Mouse (Mus musculus) thymus, adult 2 months (tissue): ENCODE results near the gene Frs3.

Experiments used
- CTCF ChIP-seq: fragments of 200-500 bp; IDR thresholded peaks from 2 replicates; pipeline ENCODE4 v1.5.1; 2012; ENCODE audit warnings: mild to moderate bottlenecking, control low read depth, low read length, moderate library complexity, borderline replicate concordance; ENCODE audit not compliant: control insufficient read depth, poor library complexity, insufficient read depth; ENCODE audit errors: extremely low read depth
- POLR2A ChIP-seq: fragments of 200-500 bp; IDR thresholded peaks from 2 replicates; pipeline ENCODE4 v1.6.1; 2012; ENCODE audit warnings: mild to moderate bottlenecking, low read length, control low read depth, moderate library complexity; ENCODE audit not compliant: control insufficient read depth, poor library complexity, insufficient read depth; ENCODE audit errors: extremely low read depth

DNA sequence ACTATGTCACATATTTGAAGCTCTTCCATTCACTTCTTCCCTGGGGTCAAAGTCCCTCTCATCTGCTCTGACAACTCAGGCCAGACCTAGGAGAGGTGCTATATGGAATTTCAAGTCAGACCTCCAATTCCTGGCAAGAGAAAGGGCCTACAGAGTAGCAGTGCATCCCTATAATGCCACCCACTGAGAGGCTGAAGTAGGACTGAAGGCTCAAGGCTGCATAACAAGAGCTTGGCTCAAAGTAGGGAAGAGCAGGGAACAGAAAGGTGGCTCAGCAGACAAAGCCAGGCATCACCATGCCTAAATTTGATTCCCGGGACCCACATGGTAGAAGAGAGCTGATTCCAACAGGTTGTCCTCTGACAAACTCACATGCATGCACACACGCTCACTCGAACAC lies 2.8 kb downstream of the Frs3 start:
- TF ChIP-seq CTCF = no peak
- no peak for TF ChIP-seq POLR2A
